Mouse (Mus musculus): ENCODE measurements around the gene Runx3. TPM values are rescaled to one million over a fixed set of nuclear protein-coding genes. Genes with fewer than 3 reads are reported as not detected.

Runx3 gene
- polyA plus RNA-seq, 1 experiment from 2014 or later, result not detected

GRCm38 (mm10) chr4:135219652-135220051 is 99.2 kb downstream of the Runx3 start:
- Histone ChIP-seq H3K27me3 (no peaks in the 10 kb centered on the region), H3K27ac (no peak overlapping the region), H3K4me3 (replicated peaks) (no peak overlapping the region), H3K36me3 (peaks cover 72% of the 10 kb centered on the region), H3K4me1 (replicated peaks) (no peaks in the 10 kb centered on the region), H3K9me3 (no peaks in the 10 kb centered on the region), H3K4me2 (replicated peaks) (no peak overlapping the region), H3K9ac (replicated peaks) (no peak overlapping the region)
- ATAC-seq, result no peak
- 60% methylated on average over 4 of the region's 4 CpGs for WGBS

- H3K36me3 ChIP-seq, result peaks cover 69% of the 10 kb centered on the region
- H3K27me3 ChIP-seq, result no peaks in the 10 kb centered on the region
- H3K27ac ChIP-seq, result no peak overlapping the region
- WGBS, result 90% methylated on average over 3 of the region's 3 CpGs
- no peaks in the 10 kb centered on the region for H3K9me3 ChIP-seq
- no peak for ATAC-seq
- H3K4me1 ChIP-seq (replicated peaks), result no peaks in the 10 kb centered on the region
- H3K9ac ChIP-seq (replicated peaks), result no peak overlapping the region
- no peak overlapping the region for H3K4me2 ChIP-seq (replicated peaks)
- H3K4me3 ChIP-seq (replicated peaks), result no peak overlapping the region
These were observed 100.2 kb downstream of the Runx3 start for GRCm38 (mm10) chr4:135220641-135221040.

DNA sequence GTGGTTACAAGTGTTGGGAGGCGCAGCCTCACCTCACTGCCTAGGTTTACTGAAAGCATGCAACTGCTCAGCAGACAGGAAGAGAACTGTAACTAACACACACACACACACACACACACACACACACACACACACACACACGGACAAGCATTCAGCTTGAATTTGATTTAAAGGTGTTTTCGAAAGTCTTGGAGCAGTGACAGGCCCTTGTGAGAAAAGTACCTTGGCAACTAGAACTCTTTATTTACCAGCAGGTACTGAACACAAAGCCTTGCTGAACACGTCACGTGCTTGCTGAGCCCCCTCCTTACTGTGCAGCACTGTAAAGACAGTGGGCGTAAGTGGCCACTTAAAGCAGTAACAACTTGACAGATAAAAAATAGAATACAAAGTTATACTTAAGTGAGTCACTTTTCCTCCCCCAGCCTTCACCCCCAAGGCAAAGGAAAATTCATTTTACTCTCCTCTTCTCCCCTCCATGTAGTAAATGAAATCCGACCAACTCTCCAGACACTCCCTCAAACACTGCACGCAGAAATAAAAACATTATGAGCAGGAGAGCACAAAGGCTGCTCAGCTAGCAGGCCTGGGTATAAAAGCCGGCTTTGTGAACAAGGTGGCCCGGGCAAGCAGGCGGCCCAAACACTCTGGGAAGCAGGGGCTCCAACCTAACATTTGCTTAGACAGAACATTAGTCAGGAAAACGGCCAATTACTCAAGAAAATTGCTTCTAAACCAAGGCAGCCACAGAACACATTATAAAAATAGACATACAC is 101.4 kb downstream of the Runx3 start:
- no peak for ATAC-seq
- H3K9me3 ChIP-seq, result no peaks in the 10 kb centered on the region
- no peaks in the 10 kb centered on the region for H3K4me1 ChIP-seq (replicated peaks)
- WGBS, result 86% methylated on average over 12 of the region's 12 CpGs
- H3K9ac ChIP-seq (replicated peaks), result no peak overlapping the region
- H3K27ac ChIP-seq, result no peak overlapping the region
- peaks cover 64% of the 10 kb centered on the region for H3K36me3 ChIP-seq
- H3K27me3 ChIP-seq, result no peaks in the 10 kb centered on the region
- no peak overlapping the region for H3K4me3 ChIP-seq (replicated peaks)
- no peak overlapping the region for H3K4me2 ChIP-seq (replicated peaks)

DNA sequence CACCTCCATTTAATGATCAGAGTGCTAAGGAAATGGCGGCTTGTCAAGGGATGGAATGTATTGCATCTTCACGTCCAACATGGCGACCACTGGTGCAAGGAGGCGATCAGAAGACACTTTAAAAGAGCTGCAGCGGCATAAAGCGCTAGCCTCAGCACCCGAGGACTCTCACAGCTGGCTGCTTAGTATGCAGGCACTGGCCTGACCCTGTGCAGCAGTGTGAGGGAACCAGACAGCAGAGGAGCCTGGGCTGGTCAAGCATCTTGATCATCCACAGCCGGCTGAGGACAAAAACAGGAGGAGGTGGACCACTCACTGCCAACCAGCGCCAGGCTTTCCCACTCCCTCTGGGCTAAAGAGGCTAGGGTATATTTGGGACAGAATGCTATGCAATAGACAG is 103.4 kb downstream of the Runx3 start:
- H3K36me3 ChIP-seq, result peaks cover 46% of the 10 kb centered on the region
- H3K9ac ChIP-seq (replicated peaks), result no peak overlapping the region
- H3K4me1 ChIP-seq (replicated peaks), result no peaks in the 10 kb centered on the region
- H3K4me2 ChIP-seq (replicated peaks), result no peak overlapping the region
- peak overlapping the region; percentile 26; the same call in 1 of the 2 replicates for H3K27ac ChIP-seq
- ATAC-seq, result no peak
- no peaks in the 10 kb centered on the region for H3K9me3 ChIP-seq
- H3K4me3 ChIP-seq (replicated peaks), result no peak overlapping the region
- no peaks in the 10 kb centered on the region for H3K27me3 ChIP-seq
- 84% methylated on average over 9 of the region's 9 CpGs for WGBS

DNA sequence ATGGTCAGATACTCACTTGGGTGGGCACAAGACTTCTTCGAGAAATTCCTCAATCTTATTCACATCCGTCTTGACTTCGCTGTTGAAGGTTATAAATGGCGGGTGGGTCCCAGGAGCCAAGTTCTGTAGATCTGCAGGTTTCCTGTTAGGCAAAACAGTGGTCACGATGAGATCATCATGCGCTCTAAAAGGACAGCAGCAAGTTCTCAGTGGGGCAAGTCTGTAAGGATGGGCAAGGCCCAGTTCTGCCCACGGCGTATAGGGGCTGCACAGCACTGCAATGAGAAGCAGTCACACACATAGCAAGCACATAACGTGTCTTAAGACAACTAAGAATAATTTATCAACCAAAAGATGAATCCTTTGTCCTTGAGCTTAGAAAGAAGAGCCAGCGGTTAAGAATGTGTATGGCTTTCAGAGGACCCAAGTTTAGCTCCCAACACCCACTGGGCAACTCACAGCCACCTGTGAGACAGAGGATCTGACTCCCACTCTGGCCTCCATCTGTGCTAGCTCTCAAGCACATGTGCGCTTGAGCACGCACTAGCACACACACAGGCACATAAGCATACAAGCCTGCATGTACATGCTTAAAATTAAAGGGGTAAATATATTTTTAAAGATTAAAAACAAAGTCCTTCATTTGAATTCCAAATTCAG is 105.7 kb downstream of the Runx3 start:
- Histone ChIP-seq H3K4me3 (replicated peaks) (no peak overlapping the region), H3K27ac (no peak overlapping the region), H3K9ac (replicated peaks) (no peak overlapping the region), H3K9me3 (no peaks in the 10 kb centered on the region), H3K4me1 (replicated peaks) (peaks cover 7% of the 10 kb centered on the region; the same call in 1 of the 2 replicates), H3K4me2 (replicated peaks) (no peak overlapping the region), H3K27me3 (no peaks in the 10 kb centered on the region), H3K36me3 (peaks cover 37% of the 10 kb centered on the region)
- WGBS, result 95% methylated on average over 12 of the region's 12 CpGs
- ATAC-seq, result no peak

Other genes starting within 250 kb of the Runx3 start
- gene Tmem50a, start 205.6 kb upstream of the Runx3 start, polyA plus RNA-seq (2015; fragmentation: Nextera tagmentation; extraction: Ambion mirVana), result 203 and 209 TPM in 2 replicates
- 601 and 620 TPM in 2 replicates for gene Rsrp1, start 197.1 kb upstream of the Runx3 start, polyA plus RNA-seq (2015; fragmentation: Nextera tagmentation; extraction: Ambion mirVana)
- gene Syf2, start 189.8 kb upstream of the Runx3 start, polyA plus RNA-seq (2015; fragmentation: Nextera tagmentation; extraction: Ambion mirVana), result 74.0 and 75.3 TPM in 2 replicates
- 95.1 and 108 TPM in 2 replicates for gene Clic4, start 152.2 kb downstream of the Runx3 start, polyA plus RNA-seq (2015; fragmentation: Nextera tagmentation; extraction: Ambion mirVana)
- 211 and 246 TPM in 2 replicates for gene Srrm1, start 232.7 kb downstream of the Runx3 start, polyA plus RNA-seq (2015; fragmentation: Nextera tagmentation; extraction: Ambion mirVana)

Data from midbrain, embryonic 13.5 days (tissue).